Mouse (Mus musculus): Measurements from ENCODE around the gene Supt3.

Supt3 gene

DNA sequence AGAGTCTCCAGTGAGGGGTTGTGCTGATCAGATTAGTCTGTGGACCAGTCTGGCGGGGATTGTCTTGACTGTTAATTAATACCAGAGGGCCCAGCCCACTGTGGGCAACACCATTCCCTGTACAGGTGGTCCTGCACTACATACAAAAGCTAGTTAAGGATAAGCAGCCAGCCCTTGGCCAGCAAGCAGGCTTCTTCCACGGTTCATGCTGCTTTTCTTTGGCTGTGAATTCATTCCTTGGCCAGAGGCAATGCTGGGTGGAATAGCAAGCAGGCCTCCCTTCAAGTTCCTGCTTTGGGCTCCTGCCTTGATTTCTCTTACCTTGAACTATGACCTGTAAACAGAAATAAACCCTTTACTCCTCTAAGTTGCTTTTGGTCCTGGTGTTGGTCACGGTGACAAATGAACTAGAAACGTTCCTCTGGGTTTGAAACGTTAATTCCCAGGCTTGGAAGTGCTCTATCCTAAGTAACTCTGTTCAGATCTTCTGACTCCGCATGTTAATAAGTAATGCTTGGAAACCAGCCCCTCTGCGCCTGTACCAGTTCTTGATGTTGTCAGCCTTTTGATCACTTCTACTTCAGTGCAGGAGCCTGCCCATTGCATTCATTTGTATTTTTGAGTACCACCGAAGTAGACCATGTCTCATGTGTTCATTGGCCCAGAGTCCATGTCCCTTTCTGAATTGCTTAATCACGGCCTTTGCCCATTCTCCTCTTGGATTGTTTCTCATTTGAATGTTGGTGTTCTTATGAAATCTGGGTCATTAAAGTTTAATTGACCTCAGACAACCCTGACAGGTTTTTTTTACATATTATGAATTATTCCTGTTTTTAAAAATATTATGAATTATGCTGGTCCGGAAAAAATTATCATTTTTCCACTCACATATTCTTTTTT lies 356.8 kb downstream of the Supt3 start:
- no peak for DNase-seq (ENCODE audit: low spot score)

DNA sequence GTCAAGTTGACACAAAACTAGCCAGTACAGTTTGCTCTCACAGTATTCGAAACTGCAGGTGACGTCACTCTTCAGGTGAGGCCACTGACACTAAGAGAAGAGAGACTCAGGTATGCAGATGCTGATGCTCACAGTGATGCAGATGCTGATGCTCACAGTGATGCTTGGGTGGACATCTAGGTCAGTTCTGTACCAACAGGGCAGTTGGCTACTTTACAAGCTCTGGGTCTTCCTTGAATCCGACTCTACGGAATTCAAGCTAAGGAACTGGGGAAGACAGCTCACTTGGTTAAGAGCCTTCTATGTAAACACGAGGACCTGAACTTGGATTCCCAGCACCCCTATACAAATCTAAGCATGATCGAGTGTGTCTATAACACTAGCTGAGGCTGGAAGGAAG lies 359.5 kb downstream of the Supt3 start:
- no peak for DNase-seq (ENCODE audit: low spot score)

GRCm38 (mm10) chr17:45143043-45143442 lies 366.1 kb downstream of the Supt3 start:
- DNase-seq (ENCODE audit: low spot score) = no peak

DNA sequence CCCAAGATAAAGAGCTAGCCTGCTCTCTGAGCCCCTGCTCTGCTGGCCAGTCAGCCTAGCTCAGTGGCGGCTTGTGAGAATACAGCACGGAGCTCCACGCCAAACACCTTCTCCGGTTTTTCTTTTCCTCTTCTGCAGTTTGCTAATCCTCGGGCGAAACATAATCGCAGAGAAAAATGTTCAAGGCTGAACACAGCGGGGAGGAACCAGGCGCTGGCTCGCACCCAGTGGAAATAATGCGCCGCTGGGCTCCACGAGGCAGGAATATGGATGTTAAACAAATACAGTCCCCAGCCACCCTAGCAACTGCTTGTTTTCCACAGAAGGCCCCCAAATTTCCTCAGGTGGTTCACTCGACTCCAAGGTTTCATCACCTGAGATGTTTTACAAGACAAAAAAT lies 367.7 kb downstream of the Supt3 start:
- DNase-seq (ENCODE audit: low spot score) = no peak

GRCm38 (mm10) chr17:45151312-45151929 lies 374.5 kb downstream of the Supt3 start:
- no peak for DNase-seq (ENCODE audit: low spot score)

DNA sequence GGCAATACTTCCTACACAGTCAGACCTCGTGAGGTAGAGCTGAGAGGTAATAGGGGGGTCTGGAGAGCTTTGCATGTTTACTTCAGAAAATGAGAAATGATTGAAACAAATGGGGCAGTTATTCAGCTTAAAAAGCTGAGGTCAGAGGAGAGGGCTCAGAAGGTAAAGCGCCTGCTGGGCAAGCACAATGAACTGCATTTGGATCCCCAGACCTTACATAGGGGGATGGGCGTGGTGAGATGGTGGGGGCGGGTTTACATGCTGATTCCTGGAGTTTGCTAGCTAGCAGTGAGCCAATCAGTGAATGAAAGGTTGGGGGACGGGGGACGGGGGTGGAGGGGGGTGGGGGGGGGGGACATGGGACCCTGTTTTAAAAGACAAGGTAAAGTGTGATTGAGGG lies 376.8 kb downstream of the Supt3 start:
- DNase-seq (ENCODE audit: low spot score) = no peak

- no peak for DNase-seq (ENCODE audit: low spot score)
Measured at GRCm38 (mm10) chr17:45158171-45158691, 381.3 kb downstream of the Supt3 start.

GRCm38 (mm10) chr17:45160651-45161050 lies 383.7 kb downstream of the Supt3 start:
- DNase-seq (ENCODE audit: low spot score) = no peak

DNA sequence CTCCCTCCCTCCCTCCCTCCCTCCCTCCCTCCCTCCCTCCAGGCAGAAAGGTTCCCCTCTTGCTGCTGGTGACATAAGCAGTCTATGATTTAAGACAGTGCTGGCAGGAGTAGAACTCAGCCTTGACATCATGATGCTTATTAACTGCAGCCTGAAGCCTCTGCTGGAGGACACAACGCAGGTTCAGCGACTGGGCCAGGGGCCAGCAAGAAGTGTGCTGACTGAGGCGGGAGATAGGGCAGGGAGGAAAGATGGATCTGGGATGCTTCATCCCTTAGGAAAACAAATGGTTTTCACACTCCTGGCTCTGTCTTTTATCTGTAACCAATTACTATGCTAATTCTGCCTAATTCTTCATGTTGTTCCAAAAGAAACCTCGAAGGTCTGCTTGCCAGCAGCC lies 388.8 kb downstream of the Supt3 start:
- no peak for DNase-seq (ENCODE audit: low spot score)
